Mouse (Mus musculus): Measurements from ENCODE around the gene Cd302. TPM values are rescaled to one million over a fixed set of nuclear protein-coding genes. Genes with fewer than 3 reads are reported as not detected.

Cd302 gene
- polyA plus RNA-seq, 1 experiment from 2014 or later = 43.6 TPM

GRCm38 (mm10) chr2:60209703-60210651 is 74.3 kb downstream of the Cd302 start, which contains the start of the genes Baz2b and March7:
Gene Baz2b (minus strand): TSS chr2:60209839.
Gene March7 (plus strand): TSS chr2:60209887.
- Histone ChIP-seq H3K4me3 (replicated peaks) (peak within 1 kb of the TSS; percentile 92), H3K4me1 (peaks cover 34% of the 10 kb centered on the region), H3K9me3 (replicated peaks) (no peaks in the 10 kb centered on the region), H3K9ac (peak within 1 kb of the TSS; percentile 93), H3K36me3 (peaks cover 33% of the 10 kb centered on the region), H3K27me3 (no peaks in the 10 kb centered on the region), H3K27ac (peak within 1 kb of the TSS; percentile 91), H3K4me2 (peak within 1 kb of the TSS; percentile 70)
- under 1% methylated on average over 78 of the region's 109 CpGs for WGBS
- peak; percentile 93 for ATAC-seq (replicated peaks; ENCODE audit: low FRiP score)

- ATAC-seq (replicated peaks; ENCODE audit: low FRiP score) = peak; percentile 70
- no peaks in the 10 kb centered on the region for H3K9me3 ChIP-seq (replicated peaks)
These were observed 75.1 kb downstream of the Cd302 start for GRCm38 (mm10) chr2:60209122-60209611.

GRCm38 (mm10) chr2:60205795-60206194 is 78.5 kb downstream of the Cd302 start:
- peaks cover 10% of the 10 kb centered on the region for H3K4me1 ChIP-seq
- no peak overlapping the region for H3K4me3 ChIP-seq (replicated peaks)
- ATAC-seq (replicated peaks; ENCODE audit: low FRiP score) = no peak
- H3K9me3 ChIP-seq (replicated peaks) = no peaks in the 10 kb centered on the region
- peaks cover 18% of the 10 kb centered on the region for H3K36me3 ChIP-seq
- WGBS = 75% methylated on average over 6 of the region's 6 CpGs
- H3K4me2 ChIP-seq = no peak overlapping the region
- H3K9ac ChIP-seq = no peak overlapping the region
- no peak overlapping the region for H3K27ac ChIP-seq
- no peaks in the 10 kb centered on the region for H3K27me3 ChIP-seq

More at GRCm38 (mm10) chr2:60209122-60209611, 75.1 kb downstream of the Cd302 start:
- WGBS = under 1% methylated on average over 35 of the region's 35 CpGs
- peak overlapping the region; percentile 92 for H3K4me3 ChIP-seq (replicated peaks)
- H3K4me2 ChIP-seq = peak overlapping the region; percentile 59
- peaks cover 33% of the 10 kb centered on the region for H3K36me3 ChIP-seq
- no peaks in the 10 kb centered on the region for H3K27me3 ChIP-seq
- peaks cover 32% of the 10 kb centered on the region for H3K4me1 ChIP-seq
- peak overlapping the region; percentile 91 for H3K27ac ChIP-seq
- peak overlapping the region; percentile 93 for H3K9ac ChIP-seq

DNA sequence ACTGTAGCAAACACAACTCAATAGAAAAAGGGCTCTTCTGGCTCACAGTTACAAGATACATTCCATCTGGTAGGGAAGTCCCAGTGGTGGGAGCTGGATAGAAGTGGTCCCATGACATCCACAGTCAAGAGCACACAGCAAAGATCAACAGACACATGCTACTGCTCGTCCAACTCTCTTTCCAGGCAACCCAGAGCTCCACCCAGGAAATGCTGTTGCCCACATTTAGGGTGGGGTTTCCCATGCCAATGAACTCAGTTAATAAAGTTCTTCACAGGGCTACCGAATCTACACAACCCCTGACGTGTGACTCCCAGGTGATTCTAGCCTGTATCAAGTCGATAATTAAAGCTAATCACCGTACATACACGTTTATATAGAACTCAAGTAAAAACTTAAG is 80.1 kb downstream of the Cd302 start:
- Histone ChIP-seq H3K4me2 (no peak overlapping the region), H3K4me3 (replicated peaks) (no peak overlapping the region), H3K4me1 (peaks cover 8% of the 10 kb centered on the region), H3K27ac (no peak overlapping the region), H3K27me3 (no peaks in the 10 kb centered on the region), H3K36me3 (peaks cover 18% of the 10 kb centered on the region), H3K9me3 (replicated peaks) (no peaks in the 10 kb centered on the region), H3K9ac (no peak overlapping the region)
- ATAC-seq (replicated peaks; ENCODE audit: low FRiP score) = no peak
- 81% methylated on average over 6 of the region's 6 CpGs for WGBS

DNA sequence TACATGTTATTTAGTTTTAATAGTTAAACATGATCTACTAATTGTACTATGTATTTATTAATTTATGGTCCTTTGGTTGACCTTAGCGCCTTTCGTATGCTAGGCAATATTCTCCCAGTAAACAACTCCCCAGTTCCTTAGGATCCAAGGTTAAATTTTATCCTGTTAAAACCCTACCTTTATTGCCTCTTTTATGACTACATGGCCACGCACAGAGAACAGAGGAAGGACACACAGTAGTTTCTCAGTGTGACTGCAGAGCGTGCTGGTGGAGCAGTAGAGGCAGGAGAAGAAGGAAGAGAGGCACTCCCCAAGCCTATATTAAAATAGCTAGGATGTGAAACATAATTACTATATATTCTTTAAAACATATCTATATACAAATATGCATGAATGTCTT is 80.6 kb downstream of the Cd302 start:
- Histone ChIP-seq H3K9ac (no peak overlapping the region), H3K4me3 (replicated peaks) (no peak overlapping the region), H3K4me1 (peaks cover 8% of the 10 kb centered on the region), H3K27ac (no peak overlapping the region), H3K4me2 (no peak overlapping the region), H3K36me3 (peaks cover 18% of the 10 kb centered on the region), H3K9me3 (replicated peaks) (no peaks in the 10 kb centered on the region), H3K27me3 (no peaks in the 10 kb centered on the region)
- no peak for ATAC-seq (replicated peaks; ENCODE audit: low FRiP score)
- WGBS = 84% methylated on average over 4 of the region's 4 CpGs

GRCm38 (mm10) chr2:60202900-60203530 is 81.3 kb downstream of the Cd302 start:
- 86% methylated on average over 8 of the region's 8 CpGs for WGBS

More at GRCm38 (mm10) chr2:60202900-60203530, 81.3 kb downstream of the Cd302 start:
- H3K4me1 ChIP-seq = peaks cover 4% of the 10 kb centered on the region; the same call in 1 of the 2 replicates
- ATAC-seq (replicated peaks; ENCODE audit: low FRiP score) = no peak
- no peak overlapping the region for H3K9ac ChIP-seq
- H3K4me3 ChIP-seq (replicated peaks) = no peak overlapping the region
- no peak overlapping the region for H3K27ac ChIP-seq
- no peak overlapping the region for H3K4me2 ChIP-seq
- H3K36me3 ChIP-seq = peaks cover 18% of the 10 kb centered on the region
- H3K27me3 ChIP-seq = no peaks in the 10 kb centered on the region
- no peaks in the 10 kb centered on the region for H3K9me3 ChIP-seq (replicated peaks)

Other genes with a start within 250 kb of the Cd302 start
- gene Baz2b, start 74.6 kb downstream of the Cd302 start, polyA plus RNA-seq (2015; fragmentation: Nextera tagmentation; extraction: Ambion mirVana) = 55.3 and 59.1 TPM in 2 replicates
- 71.5 and 72.6 TPM in 2 replicates for gene March7, start 74.6 kb downstream of the Cd302 start, polyA plus RNA-seq (2015; fragmentation: Nextera tagmentation; extraction: Ambion mirVana)
- gene Ly75, start 98.8 kb upstream of the Cd302 start, polyA plus RNA-seq (2015; fragmentation: Nextera tagmentation; extraction: Ambion mirVana) = 2.8 and 3.5 TPM in 2 replicates